Mouse (Mus musculus): ENCODE results near the gene Hist1h2ae. TPM values are rescaled to one million over a fixed set of nuclear protein-coding genes. Genes with fewer than 3 reads are reported as not detected.
"Not testable (repeated sequence)": the region's sequence is repeated elsewhere in the genome, so short reads cannot be mapped to it uniquely, and the experiment has no call there.

Gene Hist1h2ae
- total and polyA plus RNA-seq, 2 experiments from 2014 or later, result 5.9 to 98.8 TPM

DNA sequence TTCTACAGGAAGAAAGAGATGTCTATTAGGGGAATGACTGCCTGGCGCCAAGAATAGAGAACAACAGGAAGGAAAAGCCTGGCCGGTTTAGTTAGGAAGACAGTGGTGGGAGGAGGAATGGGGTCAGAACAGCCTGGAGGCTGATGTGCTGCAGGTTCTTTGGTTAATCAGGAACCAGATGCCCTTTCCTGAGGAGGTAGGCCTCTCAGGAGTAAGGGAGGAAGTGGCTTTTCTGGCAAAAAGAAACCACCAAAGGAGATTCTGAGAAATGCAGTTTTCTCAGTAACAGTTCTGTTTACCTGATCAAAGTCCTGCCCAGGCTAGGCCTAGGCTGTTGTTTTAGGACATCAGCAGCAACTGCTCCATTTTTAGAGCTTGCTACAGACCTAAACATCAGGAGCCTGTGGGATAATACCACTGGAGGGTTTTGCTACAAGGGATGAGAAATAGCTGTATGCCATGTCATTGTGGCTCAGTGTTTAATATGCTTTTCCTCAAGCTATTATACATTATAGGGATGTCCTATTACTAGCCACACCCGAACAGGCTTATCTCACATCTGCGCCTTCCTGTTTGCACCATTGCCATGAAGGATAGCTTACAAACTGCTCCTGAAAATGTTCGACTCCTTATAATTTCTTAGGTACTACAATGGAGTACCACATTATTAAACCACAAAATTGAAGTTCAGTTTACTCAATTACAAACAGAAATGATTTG, 22.2 kb upstream of the Hist1h2ae start:
- Histone ChIP-seq H3K4me1 (ENCODE audit: insufficient read depth, low read length) (no peaks in the 10 kb centered on the region), H3K27ac (ENCODE audit: low read depth, low read length) (no peak overlapping the region), H3K4me2 (ENCODE audit: low read depth, low read length, poor library complexity, severe bottlenecking) (no peak overlapping the region), H3K36me3 (ENCODE audit: insufficient read depth, low read length) (no peaks in the 10 kb centered on the region), H3K9me3 (ENCODE audit: low read length) (no peaks in the 10 kb centered on the region), H3K27me3 (ENCODE audit: insufficient read depth, low read length) (no peaks in the 10 kb centered on the region), H3K9ac (replicated peaks; ENCODE audit: low read length, poor library complexity, severe bottlenecking) (no peak overlapping the region), H3K4me3 (ENCODE audit: low read depth, low read length) (no peak overlapping the region)
- no peak for ATAC-seq (ENCODE audit: low FRiP score)
- no peak for DNase-seq (ENCODE audit: low spot score)
- no peak for TF ChIP-seq CTCF (IDR thresholded peaks at IDR 0.05)
- WGBS, result 89% methylated on average over 5 of the region's 5 CpGs

DNA sequence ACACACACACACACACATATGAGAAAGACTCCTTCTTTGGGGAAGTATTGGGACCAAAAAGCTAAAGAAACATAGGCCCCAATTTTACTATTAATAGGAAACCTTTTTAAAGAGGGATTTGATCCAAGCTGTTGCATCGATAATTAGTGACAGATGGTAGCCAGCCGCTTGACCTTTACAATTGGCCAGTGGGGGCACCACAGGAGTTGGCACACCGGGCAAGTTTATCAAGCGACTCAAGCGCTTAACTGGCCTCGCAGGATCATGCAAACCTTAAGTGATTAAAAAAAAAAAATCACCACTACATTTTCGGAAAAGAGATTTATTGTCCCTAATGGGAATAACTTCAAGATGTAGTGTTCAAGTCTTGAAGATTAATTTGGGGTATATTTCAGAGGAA, 21.6 kb upstream of the Hist1h2ae start:
- WGBS, result 88% methylated on average over 7 of the region's 7 CpGs

DNA sequence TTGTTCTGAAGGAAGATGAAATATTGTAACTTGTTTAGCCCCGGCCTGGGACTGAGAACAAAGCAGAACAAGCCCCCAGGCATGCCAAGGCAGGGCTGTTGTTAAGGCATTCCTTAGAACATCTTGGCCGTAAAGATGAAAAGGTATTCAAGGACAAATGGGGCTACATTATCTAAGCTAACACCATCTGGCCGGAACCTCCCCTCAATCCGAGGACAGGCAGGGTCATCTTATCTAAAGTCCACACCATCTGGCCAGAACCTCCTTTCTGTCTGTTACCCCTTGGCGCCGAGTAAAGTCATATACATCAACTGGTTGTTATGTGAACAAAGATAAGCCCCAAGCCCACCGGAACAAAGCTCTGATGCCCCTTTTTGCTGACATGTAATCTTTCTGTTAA, 20.9 kb upstream of the Hist1h2ae start:
- not testable (repeated sequence) for H3K4me3 ChIP-seq (ENCODE audit: low read depth, low read length); ATAC-seq (ENCODE audit: low FRiP score); H3K9ac ChIP-seq (replicated peaks; ENCODE audit: low read length, poor library complexity, severe bottlenecking); H3K27ac ChIP-seq (ENCODE audit: low read depth, low read length); H3K4me1 ChIP-seq (ENCODE audit: insufficient read depth, low read length); H3K9me3 ChIP-seq (ENCODE audit: low read length); H3K36me3 ChIP-seq (ENCODE audit: insufficient read depth, low read length); H3K27me3 ChIP-seq (ENCODE audit: insufficient read depth, low read length); H3K4me2 ChIP-seq (ENCODE audit: low read depth, low read length, poor library complexity, severe bottlenecking); DNase-seq (ENCODE audit: low spot score)
- WGBS, result 94% methylated on average over 7 of the region's 7 CpGs

More for the DNA sequence above, 21.6 kb upstream of the Hist1h2ae start:
- no peak for ATAC-seq (ENCODE audit: low FRiP score)
- Histone ChIP-seq H3K4me3 (ENCODE audit: low read depth, low read length) (no peak overlapping the region), H3K9me3 (ENCODE audit: low read length) (no peaks in the 10 kb centered on the region), H3K36me3 (ENCODE audit: insufficient read depth, low read length) (no peaks in the 10 kb centered on the region), H3K27me3 (ENCODE audit: insufficient read depth, low read length) (no peaks in the 10 kb centered on the region), H3K27ac (ENCODE audit: low read depth, low read length) (no peak overlapping the region), H3K4me2 (ENCODE audit: low read depth, low read length, poor library complexity, severe bottlenecking) (no peak overlapping the region), H3K9ac (replicated peaks; ENCODE audit: low read length, poor library complexity, severe bottlenecking) (no peak overlapping the region), H3K4me1 (ENCODE audit: insufficient read depth, low read length) (no peaks in the 10 kb centered on the region)
- no peak for DNase-seq (ENCODE audit: low spot score)
- TF ChIP-seq CTCF (IDR thresholded peaks at IDR 0.05), result no peak

DNA sequence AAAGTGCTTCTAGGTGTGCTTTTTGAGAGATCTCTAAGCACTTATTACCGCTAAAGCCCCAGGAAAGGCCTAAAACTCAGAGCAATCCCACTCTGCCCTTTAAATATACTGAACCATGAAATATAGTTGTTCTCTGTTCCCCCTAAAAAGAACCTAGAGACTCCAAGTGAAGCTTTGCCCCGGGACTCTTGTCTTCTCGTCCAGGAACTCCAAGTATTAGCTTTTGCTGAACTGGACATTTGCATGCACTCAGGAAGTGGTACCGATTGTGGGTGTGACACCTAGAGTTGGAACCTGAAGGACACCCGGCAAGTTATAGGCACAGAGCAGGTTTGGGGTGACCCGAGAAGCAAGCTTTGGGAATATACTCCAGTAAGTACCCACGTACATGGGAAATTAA, 20.2 kb upstream of the Hist1h2ae start:
- 93% methylated on average over 7 of the region's 7 CpGs for WGBS
- H3K36me3 ChIP-seq (ENCODE audit: insufficient read depth, low read length), result no peaks in the 10 kb centered on the region
- H3K4me3 ChIP-seq (ENCODE audit: low read depth, low read length), result no peak overlapping the region
- no peak overlapping the region for H3K4me2 ChIP-seq (ENCODE audit: low read depth, low read length, poor library complexity, severe bottlenecking)
- ATAC-seq (ENCODE audit: low FRiP score) (no peak), DNase-seq (ENCODE audit: low spot score) (no peak)
- H3K9ac ChIP-seq (replicated peaks; ENCODE audit: low read length, poor library complexity, severe bottlenecking), result no peak overlapping the region
- H3K9me3 ChIP-seq (ENCODE audit: low read length), result no peaks in the 10 kb centered on the region
- H3K27me3 ChIP-seq (ENCODE audit: insufficient read depth, low read length), result no peaks in the 10 kb centered on the region
- H3K27ac ChIP-seq (ENCODE audit: low read depth, low read length), result no peak overlapping the region
- no peaks in the 10 kb centered on the region for H3K4me1 ChIP-seq (ENCODE audit: insufficient read depth, low read length)
- no peak for TF ChIP-seq CTCF (IDR thresholded peaks at IDR 0.05)

DNA sequence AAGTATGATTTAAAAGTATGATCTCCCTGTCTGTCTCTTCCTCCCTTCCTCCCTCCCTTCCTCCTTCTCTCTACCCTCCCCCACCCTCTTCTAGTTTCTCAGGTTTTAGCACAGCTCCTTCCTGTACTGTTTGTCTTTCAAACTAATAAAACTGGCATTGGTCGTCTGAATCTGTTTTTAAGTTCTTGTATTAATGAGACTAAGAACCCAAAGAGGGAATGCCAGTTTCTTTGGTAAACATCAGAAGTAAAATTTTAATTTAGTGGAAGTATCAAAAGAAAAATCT, 15.9 kb upstream of the Hist1h2ae start:
- H3K27ac ChIP-seq (ENCODE audit: low read depth, low read length), result no peak overlapping the region
- H3K4me3 ChIP-seq (ENCODE audit: low read depth, low read length), result peak overlapping the region; percentile 47
- no peaks in the 10 kb centered on the region for H3K36me3 ChIP-seq (ENCODE audit: insufficient read depth, low read length)
- ATAC-seq (ENCODE audit: low FRiP score), result no peak
- no peaks in the 10 kb centered on the region for H3K27me3 ChIP-seq (ENCODE audit: insufficient read depth, low read length)
- H3K4me1 ChIP-seq (ENCODE audit: insufficient read depth, low read length), result peaks cover 1% of the 10 kb centered on the region; the same call in 1 of the 2 replicates
- DNase-seq (ENCODE audit: low spot score), result no peak
- H3K4me2 ChIP-seq (ENCODE audit: low read depth, low read length, poor library complexity, severe bottlenecking), result peak overlapping the region; percentile 85
- TF ChIP-seq CTCF (IDR thresholded peaks at IDR 0.05), result no peak
- no peak overlapping the region; the same call in 1 of the 2 replicates for H3K9ac ChIP-seq (replicated peaks; ENCODE audit: low read length, poor library complexity, severe bottlenecking)
- H3K9me3 ChIP-seq (ENCODE audit: low read length), result no peaks in the 10 kb centered on the region
- 3% methylated on average over 1 of the region's 1 CpGs for WGBS

DNA sequence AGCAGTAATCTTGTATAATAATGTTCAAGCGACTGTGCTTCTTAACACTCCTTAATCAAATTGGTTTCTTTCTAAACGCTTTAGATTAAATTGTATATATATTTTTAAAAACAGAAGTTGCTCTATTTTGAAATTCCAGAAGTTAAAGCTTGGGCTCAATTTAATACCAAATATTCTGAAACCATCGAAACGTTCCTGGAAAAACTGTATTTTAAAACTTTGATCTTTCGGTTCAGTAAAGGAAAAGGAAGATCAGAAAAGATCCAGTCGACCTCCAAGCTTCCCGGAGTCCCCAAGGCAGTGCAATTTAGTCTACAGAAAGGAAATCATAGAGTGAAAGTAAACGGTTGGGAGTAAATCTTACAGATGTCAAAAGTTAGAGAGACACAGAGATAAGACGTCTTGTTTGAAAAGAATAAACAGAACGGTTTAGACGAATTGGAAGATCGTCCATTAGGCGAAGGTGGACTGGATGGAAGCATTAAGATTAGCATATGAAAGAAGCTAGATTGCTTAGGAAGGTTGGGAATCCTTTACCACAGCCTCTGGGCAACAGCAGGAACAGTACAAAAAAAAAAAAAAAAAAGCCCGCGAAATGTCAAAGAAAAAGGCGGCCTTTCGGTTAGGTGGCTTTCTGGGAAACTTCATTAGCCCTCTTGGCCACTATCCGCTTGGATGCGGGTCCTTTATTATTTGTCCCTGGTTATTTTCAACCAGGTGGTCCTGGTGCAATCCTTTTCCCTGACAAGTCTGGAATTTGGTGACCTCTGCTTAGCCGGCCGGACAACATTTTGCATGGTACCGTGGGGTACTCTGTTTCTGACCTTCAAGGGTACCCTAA, 15.3 kb upstream of the Hist1h2ae start:
- Histone ChIP-seq H3K27ac (ENCODE audit: low read depth, low read length) (peak overlapping the region; percentile 63), H3K4me1 (ENCODE audit: insufficient read depth, low read length) (peaks cover 3% of the 10 kb centered on the region; the same call in 1 of the 2 replicates), H3K27me3 (ENCODE audit: insufficient read depth, low read length) (no peaks in the 10 kb centered on the region), H3K9ac (replicated peaks; ENCODE audit: low read length, poor library complexity, severe bottlenecking) (peak overlapping the region; percentile 19; the same call in 1 of the 2 replicates), H3K9me3 (ENCODE audit: low read length) (no peaks in the 10 kb centered on the region), H3K4me3 (ENCODE audit: low read depth, low read length) (peak overlapping the region; percentile 47), H3K4me2 (ENCODE audit: low read depth, low read length, poor library complexity, severe bottlenecking) (peak overlapping the region; percentile 85), H3K36me3 (ENCODE audit: insufficient read depth, low read length) (no peaks in the 10 kb centered on the region)
- WGBS, result 1% methylated on average over 22 of the region's 22 CpGs
- TF ChIP-seq CTCF (IDR thresholded peaks at IDR 0.05), result no peak
- DNase-seq (ENCODE audit: low spot score) (no peak), ATAC-seq (ENCODE audit: low FRiP score) (no peak)

DNA sequence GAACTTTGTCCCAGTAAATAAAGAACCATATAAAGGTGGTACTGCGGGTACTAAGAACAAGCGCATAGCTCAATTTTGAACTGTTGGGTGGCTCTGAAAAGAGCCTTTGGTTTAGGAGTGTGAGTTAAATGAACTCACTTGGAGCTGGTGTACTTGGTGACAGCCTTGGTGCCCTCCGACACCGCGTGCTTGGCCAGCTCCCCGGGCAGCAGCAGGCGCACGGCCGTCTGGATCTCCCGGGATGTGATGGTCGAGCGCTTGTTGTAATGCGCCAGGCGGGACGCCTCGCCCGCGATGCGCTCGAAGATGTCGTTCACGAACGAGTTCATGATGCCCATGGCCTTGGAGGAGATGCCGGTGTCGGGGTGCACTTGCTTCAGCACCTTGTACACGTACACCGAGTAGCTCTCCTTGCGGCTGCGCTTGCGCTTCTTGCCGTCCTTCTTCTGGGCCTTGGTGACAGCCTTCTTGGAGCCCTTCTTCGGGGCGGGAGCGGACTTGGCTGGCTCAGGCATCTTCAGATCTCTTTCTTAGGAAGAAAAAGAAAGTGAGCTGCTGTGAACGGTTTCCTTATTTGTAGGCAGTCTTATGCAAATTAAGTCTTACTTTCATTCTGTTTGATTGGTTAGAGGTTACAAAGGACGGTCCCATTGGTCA, 14.6 kb upstream of the Hist1h2ae start:
- not testable (repeated sequence) for H3K27me3 ChIP-seq (ENCODE audit: insufficient read depth, low read length); H3K4me1 ChIP-seq (ENCODE audit: insufficient read depth, low read length); H3K36me3 ChIP-seq (ENCODE audit: insufficient read depth, low read length); H3K9me3 ChIP-seq (ENCODE audit: low read length)
- peak overlapping the region; percentile 85 for H3K4me2 ChIP-seq (ENCODE audit: low read depth, low read length, poor library complexity, severe bottlenecking)
- H3K9ac ChIP-seq (replicated peaks; ENCODE audit: low read length, poor library complexity, severe bottlenecking), result peak overlapping the region; percentile 64
- ATAC-seq (ENCODE audit: low FRiP score) (peak; percentile 89), DNase-seq (ENCODE audit: low spot score) (peak; percentile 94)
- peak overlapping the region; percentile 79 for H3K27ac ChIP-seq (ENCODE audit: low read depth, low read length)
- peak overlapping the region; percentile 47 for H3K4me3 ChIP-seq (ENCODE audit: low read depth, low read length)
- WGBS, result under 1% methylated on average over 17 of the region's 36 CpGs
